Mouse (Mus musculus) spleen, adult 18-20 months (tissue): ENCODE measurements at regions not wholly inside any gene's neighbourhood (a gene's known extent, or its start where the extent isn't known, plus 50 kb on each side); places are given as distances from the start of the nearest gene placed in this dataset.

Source experiments
- DNase-seq, 2 experiments: peaks; one replicate each; pipeline ENCODE4 v3.0.0; 2022; ENCODE audit warnings: mixed read lengths in 2 of 2

DNA sequence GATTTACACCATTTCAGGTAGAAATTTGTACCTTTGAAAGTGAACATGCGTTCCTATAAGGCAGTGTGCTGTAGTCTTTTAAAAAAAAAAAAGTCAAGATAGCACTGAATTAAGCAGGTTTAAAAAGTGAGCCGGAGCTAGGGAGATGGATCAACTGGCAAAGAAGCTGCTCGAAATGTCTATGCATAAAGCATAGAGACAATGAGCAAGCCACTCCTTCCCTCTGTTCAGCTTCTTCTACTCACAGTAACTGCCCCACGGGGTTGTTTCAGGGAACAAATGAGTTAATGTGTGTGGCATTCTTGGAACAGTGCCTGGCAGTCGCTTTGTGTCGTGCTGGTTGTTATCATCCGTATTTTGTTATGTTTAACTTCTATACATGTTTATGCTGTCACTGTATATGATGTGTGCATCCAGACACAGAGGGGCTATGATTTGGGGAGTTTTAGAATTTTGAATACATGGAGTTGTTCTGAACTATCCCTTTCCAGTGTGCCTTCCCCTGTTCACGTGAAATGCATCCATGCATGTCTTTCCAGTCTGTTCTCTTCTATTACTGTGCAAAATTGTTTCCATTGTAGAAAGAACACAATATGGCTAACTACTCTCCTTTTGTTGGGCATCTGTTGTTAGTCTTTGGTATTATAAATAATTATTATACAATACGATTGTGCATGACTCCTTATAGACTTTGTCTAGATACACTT, 62.5 kb upstream of the Lnx1 start:
- no peak for DNase-seq

GRCm38 (mm10) chr5:74757557-74757956, 54.8 kb upstream of the Lnx1 start:
- no peak for DNase-seq

GRCm38 (mm10) chr5:74752961-74753360, 50.2 kb upstream of the Lnx1 start:
- DNase-seq, result no peak
